Mouse (Mus musculus) megakaryocyte, adult 5-6 weeks (primary cell): ENCODE measurements around the gene Chml. TPM values are rescaled to one million over a fixed set of nuclear protein-coding genes. Genes with fewer than 3 reads are reported as not detected.
A peak's percentile ranks its signal among the peaks of the same experiment; 100 is the strongest.

Experiments
- ATAC-seq: 2 replicates; pipeline ENCODE4 v1.8.0; 2016; ENCODE audit warnings: mild to moderate bottlenecking, inconsistent platforms; ENCODE audit not compliant: poor library complexity, severe bottlenecking
- total RNA-seq, 2 experiments: library from RNA; stranded (forward) in 1 of 2; stranded (reverse) in 1 of 2; fragments of 153-499, 151-499 nt in 1 of 2; fragments of 221-1000, 200-1000 nt in 1 of 2; gene quantifications; 2 replicates each; pipeline versions ENCODE4 v1.2.3 to v1.2.4; 2015 to 2017

Chml gene
- total RNA-seq (2015) (14.2 and 17.0 TPM in 2 replicates), total RNA-seq (2017) (28.4 and 38.1 TPM in 2 replicates)

- peak; percentile 83 for ATAC-seq
Measured at GRCm38 (mm10) chr1:175692246-175692996, at the start of gene Chml, which contains the start of gene Opn3. Gene Chml (minus strand): TSS chr1:175692901. Gene Opn3 (minus strand): TSS chr1:175692776.

GRCm38 (mm10) chr1:175725771-175726170 lies 33.1 kb upstream of the Chml start:
- no peak for ATAC-seq

DNA sequence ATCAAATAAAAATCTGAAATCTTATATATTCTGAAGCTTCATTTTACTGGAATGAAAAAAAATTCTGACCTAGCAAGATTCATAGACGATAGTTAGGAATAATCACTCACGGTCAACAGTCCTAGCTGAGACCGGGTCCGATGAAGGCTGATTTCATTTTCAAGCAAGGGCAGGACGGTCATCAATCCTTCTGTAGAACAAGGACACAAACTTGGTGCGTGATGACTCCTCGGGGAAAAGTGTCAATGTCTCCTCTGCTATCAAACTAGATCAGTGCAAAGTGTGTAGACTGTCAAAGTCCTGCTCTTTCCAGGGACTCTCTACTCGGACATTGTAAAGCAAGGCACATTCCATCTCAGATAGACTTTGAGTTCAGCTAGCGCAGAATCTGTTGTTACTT lies 24.1 kb upstream of the Chml start:
- no peak for ATAC-seq

GRCm38 (mm10) chr1:175712338-175712909 lies 19.7 kb upstream of the Chml start:
- no peak for ATAC-seq

DNA sequence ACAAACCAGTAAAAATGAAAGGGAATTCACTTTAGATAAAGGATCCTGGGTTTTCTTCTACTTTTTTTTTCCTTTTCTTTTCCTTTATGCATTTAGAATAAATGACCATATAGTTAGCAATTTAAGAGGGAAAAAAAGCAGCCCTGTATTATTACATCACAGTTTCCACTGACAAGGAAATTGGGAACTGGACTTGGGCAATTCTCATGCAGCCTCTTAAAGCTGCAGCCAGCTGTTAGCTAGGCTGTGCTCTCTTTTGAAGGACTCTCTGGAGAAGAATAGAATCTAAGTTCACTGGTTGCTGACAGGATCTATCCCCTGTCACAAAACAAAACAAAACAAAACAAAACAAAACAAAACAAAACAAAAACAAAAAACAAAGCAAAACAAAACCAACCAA lies 15.3 kb upstream of the Chml start:
- no peak for ATAC-seq

GRCm38 (mm10) chr1:175707599-175707998 lies 14.9 kb upstream of the Chml start:
- no peak for ATAC-seq

DNA sequence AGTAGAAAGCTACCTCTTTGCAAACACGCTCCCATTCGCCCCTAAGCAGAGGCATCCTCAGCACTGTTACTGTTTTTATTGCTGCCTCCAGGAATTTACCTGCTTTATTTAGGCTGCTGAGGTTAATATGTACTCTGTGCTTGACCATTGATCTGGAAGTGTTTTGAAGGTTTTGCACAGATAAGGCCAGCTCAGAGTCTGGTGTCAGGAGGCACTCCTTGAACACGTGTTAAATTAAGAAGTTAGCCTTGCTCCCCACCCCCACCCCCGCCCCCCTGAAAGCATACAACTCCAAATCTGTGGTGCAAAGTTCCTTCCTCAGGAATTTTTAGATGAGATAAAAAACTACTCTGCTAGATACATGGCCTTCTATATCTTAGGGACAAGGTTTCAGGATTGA lies 8.4 kb upstream of the Chml start:
- ATAC-seq, result no peak

GRCm38 (mm10) chr1:175699796-175700195 lies 7.1 kb upstream of the Chml start:
- ATAC-seq, result no peak

- no peak for ATAC-seq
Measured at GRCm38 (mm10) chr1:175699375-175699774, 6.7 kb upstream of the Chml start.

DNA sequence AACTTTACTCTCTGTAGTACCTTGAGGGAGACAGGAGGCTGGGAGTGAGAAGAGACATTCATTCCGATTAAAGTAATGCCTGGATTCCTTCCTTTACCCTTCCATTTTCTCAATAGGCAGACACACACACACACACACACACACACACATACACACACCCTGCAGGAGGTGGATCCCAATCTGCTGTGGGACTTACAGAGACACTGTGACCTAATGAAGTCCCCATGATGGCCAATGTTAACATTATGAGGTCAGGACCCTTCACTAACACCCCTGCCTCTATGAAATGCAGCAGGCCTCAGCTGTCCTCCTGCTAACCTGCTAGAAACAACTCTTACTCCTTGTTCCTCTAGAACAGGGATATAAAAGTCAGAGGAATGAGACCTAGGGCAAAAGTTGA lies 5.6 kb upstream of the Chml start, which contains the start of gene Wdr64:
Wdr64 (plus strand) TSS at position 301 of the 400 bp plus-strand sequence.
- no peak for ATAC-seq

DNA sequence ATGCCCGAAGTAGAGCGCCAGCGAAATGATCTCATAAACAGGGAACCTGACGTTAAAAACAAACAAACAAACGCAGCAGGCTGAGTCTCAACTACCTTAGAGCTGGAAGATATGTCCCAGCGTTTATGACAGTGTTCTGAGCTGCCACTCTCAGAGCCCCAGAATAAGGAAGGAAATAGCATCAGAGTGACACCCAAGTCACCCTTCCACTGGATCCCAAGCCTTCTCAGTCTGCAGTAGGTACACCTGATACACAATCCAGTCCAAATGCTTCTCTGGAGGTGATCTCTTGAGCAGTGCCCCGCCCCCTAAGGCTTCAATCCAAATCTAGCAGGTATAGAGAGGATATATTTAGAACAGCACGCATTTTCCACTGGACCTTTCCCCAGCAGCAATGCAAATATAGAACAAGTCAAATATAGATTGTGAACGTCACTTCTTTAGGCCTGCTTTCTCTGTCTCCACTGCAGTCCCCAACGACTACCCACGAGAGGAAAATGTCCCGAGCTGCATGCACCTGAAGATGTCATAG lies 794 bp upstream of the Chml start:
- ATAC-seq, result peak; percentile 22

- ATAC-seq, result peak; percentile 3; the same call in 1 of the 2 replicates
Measured at GRCm38 (mm10) chr1:175692997-175693361, 278 bp upstream of the Chml start.

DNA sequence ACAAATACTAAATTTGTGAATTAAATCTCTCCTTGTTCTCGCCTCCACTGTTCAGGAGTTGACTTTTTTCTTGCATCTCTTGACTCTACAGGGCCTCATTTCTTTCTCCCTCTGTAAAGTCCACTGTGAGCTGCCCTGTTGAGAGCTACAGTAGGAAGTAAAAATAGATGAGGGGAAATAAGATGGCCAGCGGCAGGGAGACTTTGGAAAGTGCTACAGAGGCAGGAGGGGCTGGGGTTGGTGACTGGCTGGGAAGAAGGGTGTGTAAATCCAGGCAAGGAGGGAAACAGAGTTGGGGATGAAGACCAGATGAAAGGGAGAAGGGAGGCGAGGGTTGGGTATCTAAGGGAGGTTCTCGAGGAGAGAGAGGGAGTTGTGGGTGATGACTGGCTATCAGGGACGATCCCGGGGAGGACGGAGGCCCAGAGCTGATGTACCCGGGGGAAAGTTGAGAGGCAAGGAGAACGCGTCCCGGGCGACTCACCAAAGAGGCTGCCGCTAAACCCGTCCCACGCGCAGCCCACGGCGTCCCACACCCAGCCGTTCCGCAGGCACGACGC lies 935 bp downstream of the Chml start:
- ATAC-seq, result peak; percentile 7; the same call in 1 of the 2 replicates

DNA sequence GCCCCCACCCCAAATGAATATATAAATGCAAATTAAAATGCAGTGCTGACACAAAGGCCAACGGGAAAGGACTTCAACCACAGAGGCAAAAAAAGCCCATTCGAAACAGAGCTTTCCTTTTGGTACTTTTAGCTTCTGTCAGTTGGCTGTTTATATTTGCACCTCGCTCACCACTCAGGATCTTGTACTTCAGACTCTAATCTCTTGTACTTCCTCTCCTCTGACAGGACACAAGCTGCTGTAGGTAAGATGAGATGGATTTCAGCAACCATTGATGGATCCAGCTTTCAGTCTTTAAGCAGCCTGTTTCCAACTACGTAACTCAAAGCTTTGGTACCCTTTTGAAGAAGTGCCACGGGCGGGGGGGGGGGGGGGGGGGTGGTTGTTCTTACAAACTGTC lies 11.7 kb downstream of the Chml start:
- ATAC-seq, result no peak

DNA sequence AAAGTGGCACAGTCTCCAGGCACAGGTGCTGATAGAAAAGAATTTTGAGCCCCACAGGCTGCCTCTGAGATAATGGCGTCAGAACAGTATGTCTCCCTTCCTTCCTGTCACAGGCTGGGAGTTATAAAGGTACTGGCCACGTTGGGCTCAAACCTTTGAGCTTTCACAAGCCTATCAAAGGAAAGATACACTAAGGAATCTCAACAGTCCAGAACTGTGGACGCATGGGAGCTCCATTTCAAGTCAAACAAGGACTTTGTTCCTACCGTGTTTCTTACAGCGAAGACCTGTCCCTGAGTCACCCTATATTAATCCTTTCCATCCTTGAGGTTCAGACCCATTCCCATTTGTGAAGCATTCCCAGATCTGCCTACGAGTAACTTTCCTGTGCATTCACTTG lies 15.2 kb downstream of the Chml start:
- ATAC-seq, result no peak

DNA sequence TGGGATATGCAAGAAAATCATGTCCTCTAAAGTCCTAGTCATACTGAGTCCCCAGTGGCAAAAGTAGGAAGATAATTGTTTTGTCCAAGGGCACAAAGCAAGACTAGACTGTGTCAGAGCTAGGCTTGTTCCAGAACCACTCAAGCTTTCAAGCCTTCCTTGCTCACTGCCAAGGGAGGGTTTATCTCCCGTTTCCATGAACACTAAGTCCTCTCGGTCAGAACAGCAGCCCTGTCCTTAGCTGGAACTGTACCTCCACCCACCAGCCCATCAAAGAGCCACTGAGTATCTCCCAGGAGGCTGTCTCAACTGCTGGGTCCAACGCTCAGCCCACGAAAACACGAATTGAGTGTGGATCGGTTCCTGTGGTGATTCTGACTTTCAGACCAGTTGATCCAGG lies 17.6 kb downstream of the Chml start:
- no peak for ATAC-seq

DNA sequence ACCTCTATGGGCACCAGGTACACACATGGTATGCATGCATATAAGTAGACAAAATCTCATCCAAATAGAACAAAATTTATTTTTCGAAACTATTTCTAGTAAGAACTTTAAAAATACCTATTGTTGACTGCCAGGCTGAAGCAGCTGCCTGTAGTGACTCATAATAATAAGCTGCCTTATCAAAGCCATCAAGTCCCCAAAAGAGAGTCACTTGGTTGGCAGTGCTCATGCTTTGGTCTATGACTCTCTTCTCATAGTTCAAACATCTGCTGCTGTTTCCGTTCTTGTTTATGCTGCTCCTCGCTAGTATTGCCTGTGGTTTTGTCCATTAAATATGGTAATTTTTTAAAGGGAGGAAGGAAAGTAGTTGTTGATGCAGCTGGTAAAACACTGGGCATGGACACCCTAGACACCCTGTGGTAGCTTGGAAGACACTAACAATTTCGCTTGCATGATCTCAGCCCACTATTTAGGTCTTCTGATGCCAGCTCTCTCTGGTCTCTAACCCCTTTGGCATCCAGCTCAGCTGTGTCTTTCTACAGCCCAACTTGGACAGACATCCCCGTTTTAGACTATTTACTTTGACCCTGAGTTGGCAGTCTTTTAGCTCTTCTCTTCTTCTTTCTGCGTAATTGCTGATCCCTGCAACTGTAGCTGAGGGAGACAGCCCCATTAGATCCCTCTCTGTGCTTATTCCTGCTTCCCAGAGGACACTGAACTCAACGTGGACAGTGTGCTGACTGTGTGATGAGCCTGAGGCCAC lies 19.0 kb downstream of the Chml start:
- ATAC-seq, result no peak

DNA sequence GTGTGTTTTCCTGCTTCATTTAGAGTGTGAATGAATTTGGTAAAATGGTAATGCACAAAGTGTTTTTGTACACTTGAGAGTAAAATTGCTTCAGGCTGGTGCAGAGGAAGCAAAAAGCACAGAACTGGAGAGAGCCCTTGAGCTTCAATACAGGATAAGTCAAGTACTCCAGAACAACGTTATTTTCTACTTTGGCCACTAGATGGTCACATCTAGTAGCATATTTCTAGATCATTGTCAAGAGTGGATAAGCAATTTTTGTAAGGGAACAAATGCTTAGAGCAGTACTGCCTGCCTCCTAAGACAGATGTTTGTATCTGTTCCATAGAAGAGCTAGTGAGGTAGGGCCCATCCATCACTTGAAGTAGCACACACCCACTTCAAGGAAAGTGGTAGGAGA lies 21.1 kb downstream of the Chml start:
- no peak for ATAC-seq

GRCm38 (mm10) chr1:175670042-175670441 lies 22.7 kb downstream of the Chml start:
- ATAC-seq, result no peak

GRCm38 (mm10) chr1:175669456-175669855 lies 23.2 kb downstream of the Chml start:
- peak; percentile 7; the same call in 1 of the 2 replicates for ATAC-seq
